Mouse (Mus musculus) frontal cortex, postnatal 36 days (tissue): ENCODE results near the gene Xrcc6.

Experiments used
- DNase-seq, 2 experiments: peaks; one replicate each; pipeline ENCODE4 v3.0.0; 2022; ENCODE audit warnings: low spot score in 2 of 2

Gene Xrcc6

GRCm38 (mm10) chr15:82019288-82019687 is 31.7 kb downstream of the Xrcc6 start:
- DNase-seq, result no peak

- no peak for DNase-seq
Observed at GRCm38 (mm10) chr15:82022535-82023088, 35.0 kb downstream of the Xrcc6 start.

DNA sequence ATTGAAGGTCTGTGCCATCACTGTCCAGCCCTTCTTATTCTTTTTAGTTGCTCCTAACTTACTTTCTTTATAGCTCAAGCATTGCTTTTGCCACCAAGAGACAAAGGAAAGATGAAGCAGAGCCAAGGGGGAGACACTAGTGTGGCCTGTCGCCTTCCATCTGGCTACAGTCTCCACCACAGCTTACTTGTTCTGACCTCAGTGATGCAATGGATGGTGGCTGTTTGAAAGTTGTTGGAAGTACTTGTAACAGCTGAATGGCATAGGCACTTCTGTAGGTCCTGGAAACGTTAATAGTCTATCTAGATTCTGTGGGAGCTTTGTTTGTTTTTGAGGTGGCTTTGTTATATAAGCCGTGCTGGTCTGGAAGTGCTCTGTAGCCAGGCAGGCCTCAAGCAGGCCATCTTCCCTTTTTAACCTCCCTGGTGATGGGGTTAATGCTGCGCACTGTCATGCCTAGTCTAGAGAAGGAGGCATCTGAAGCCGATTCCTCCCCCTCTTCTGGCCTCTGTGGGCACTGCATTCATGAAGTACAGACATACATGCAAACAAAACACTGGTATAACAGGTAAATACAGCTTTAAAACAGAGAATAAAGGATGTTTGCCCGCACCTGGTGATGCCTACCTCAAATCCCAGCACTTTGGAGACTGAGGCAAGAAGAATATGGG is 36.5 kb downstream of the Xrcc6 start:
- no peak for DNase-seq

DNA sequence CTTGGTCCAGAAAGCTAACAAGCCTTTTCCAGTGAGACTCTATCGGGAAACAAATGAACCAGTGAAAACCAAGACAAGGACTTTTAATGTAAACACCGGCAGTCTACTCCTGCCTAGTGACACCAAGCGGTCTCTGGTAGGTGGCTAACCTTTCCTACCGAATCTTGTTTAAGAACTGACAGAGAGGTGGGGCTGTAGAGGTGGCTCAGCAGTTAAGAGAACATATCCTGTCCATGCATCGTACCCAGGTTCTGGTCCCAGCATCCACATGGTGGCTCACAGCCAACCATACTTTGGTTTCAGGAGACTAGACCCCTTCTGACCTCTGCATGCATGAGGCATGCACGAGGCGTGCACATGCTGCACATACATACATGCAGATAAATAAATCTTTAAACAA is 39.6 kb downstream of the Xrcc6 start:
- no peak for DNase-seq

DNA sequence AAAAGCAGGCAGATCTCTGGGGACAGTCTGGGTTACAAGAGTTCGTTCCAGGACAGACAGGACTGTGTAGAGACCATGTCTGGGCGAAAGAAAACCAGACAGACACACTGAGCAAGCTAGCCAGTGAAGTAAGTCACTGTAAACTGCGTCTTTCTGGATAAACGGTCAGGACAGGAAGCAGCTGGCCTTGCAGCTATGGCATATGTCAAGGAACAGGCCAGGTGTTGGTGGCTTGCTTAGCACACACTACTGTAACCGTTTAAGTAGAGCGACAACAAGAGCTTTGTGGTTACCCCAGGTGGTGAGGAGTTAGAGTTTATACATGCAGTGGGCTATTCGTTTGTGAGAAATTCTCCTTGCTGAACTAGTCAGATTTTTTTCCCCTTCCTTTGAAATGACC is 40.1 kb downstream of the Xrcc6 start:
- DNase-seq, result no peak

- DNase-seq, result no peak
Observed at GRCm38 (mm10) chr15:82032386-82032785, 44.8 kb downstream of the Xrcc6 start.

GRCm38 (mm10) chr15:82033762-82034161 is 46.1 kb downstream of the Xrcc6 start, which contains the start of gene Desi1:
Gene Desi1, minus strand, starts transcription at chr15:82033862.
- no peak for DNase-seq

DNA sequence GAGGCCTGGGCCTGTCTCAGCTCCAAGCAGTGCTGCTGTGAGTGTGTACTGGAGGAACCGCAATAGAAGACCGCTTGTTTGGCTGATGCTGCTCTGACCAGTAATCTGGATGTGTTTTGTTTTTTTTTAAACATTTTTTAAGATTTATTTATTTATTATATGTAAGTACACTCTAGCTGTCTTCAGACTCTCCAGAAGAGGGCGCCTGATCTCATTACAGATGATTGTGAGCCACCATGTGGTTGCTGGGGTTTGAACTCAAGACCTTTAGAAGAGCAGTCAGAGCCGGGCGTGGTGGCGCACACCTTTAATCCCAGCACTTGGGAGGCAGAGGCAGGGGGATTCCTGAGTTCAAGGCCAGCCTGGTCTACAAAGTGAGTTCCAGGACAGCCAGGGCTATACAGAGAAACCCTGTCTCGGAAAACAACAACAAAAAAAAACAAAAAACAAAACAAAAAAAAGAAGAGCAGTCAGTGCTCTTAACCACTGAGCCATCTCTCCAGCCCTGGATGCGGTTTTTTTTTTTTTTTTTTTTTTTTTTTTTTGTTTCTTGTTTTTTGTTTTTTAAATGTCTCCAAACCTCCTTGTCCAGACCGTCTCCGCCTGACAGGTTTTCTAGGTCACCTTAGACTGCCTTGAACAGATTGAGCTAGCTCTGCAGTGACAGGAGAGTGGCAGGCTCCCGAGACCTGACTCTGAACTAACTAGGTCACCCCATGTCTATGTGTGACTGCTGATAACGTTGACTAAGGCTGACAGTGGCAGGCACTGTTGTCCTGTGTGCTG is 48.5 kb downstream of the Xrcc6 start:
- peak in 1 of 2 experiments; percentile 30 for DNase-seq

DNA sequence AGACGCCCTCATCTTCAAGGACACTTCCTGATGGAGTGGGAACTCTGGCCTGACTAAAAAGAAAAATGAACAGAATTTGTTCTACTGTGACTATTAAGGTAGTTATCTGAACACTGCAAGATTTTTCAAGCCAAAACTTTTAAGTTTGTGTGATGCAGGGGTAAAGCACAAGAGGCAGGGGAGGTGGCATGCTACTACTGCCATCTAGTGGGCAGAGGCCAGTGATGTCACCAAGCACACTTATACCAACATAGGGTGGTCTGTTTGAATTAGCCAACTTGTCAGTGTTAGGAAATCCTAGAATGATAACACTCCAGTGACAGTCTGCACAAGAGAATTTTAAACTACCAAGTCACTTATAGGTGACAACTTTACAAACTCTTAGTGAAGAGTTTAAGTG is 53.0 kb downstream of the Xrcc6 start:
- peak; percentile 16 to 57 for DNase-seq

DNA sequence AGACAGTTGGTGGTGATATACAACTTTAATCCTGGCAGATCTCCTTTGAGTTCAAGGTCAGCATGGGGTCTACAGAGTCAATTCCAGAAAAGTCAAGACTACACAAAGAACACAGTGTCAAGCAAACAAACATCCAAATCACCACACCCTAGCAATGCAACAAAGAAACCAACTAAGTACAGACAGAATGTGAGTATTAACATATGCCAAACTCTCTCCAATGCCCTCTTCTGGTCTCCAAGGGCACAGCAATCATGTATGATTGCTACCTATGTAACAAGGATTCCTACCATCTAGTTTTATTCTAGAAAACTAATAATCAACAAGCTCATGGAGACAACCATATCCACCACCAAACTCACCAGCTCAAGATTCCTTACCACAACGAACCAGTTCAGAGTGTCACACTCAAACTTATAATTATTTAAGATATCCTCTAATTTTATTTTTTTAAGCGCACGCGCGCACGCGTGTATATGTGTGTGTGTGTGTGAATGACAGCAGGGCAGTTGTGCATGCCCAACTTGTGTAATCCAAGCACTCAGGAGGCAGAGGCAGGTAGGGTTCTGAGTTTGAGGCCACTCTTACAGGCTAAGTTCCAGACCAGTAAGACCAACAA is 56.6 kb downstream of the Xrcc6 start:
- DNase-seq, result peak in 1 of 2 experiments; percentile 30

DNA sequence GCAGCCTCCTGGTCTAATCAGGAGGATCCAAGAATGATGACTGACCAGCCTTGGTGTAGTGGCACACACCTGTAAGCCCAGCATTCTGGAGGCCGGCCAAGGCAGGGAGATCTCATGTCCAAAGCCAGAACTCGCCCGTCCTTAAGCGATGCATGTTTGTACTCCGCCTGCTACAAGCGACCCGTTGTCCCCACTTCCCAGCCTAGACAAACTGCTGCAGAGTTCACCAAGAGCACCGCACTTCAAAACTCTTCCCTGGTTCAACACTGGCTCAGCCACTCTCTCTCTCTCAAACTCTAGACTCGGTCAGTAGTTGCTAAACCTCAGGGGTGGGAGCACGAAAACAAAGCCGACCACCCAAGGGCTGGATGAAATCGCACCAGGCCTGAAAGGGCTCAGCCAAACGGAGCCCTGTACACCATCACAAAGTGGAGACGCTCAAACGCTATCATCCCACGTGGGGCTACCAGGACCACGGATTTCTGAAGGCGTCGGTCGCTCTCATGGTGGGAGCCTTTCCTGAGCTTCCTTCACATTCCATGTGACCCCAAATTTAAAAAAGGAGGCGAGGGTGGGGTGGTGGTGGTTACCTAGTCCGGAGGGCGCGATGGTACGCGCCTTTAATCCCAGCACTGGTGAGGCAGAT is 58.7 kb downstream of the Xrcc6 start:
- DNase-seq, result no peak

- DNase-seq, result peak; percentile 90 to 94
Observed at GRCm38 (mm10) chr15:82047080-82047883, 59.6 kb downstream of the Xrcc6 start, which contains the start of gene Snu13. Gene Snu13, minus strand, starts transcription at chr15:82047598.

DNA sequence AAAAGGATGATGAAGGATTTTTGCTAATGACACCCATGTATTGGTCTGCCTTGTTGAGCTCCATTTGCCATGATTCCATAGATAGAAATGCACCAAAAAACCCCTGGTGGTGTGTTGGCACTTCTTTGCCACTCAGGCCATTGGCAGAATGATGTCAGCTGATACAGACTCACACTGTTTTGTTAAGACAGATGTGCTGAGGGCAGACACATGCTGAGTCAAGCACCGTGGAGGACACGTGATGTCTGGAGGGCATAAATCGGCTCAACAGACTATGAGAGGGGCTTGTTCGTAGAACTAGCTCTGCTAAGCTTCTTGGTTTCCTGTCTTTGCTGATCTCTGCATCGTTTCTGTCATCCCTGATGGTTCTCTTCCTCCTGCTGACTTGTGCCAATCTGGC is 64.9 kb downstream of the Xrcc6 start:
- no peak for DNase-seq

- DNase-seq, result no peak
Observed at GRCm38 (mm10) chr15:82058719-82059201, 71.1 kb downstream of the Xrcc6 start, which contains the start of gene 4930407I10Rik. Gene 4930407I10Rik, plus strand, starts transcription at chr15:82059151.

GRCm38 (mm10) chr15:82063909-82064308 is 76.3 kb downstream of the Xrcc6 start:
- DNase-seq, result no peak

DNA sequence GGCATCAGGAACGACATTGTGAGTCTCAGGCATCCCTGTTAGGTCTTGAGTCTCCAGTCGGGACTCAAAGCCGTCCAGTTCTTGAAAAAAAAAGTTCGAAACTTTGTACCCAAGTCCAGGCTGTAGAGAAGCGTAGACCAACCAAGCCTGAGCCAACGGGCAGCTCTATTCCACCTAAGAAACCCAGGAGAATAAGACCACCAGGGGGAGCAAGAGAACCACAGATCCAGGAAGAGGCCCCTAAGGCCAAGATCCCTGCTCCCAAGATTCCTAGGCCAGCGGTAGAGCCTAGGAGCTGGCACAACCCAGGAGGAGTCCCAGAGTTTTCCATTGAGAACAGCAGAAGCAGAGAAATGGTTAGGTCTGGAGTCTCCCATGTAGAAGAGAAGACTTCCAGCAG is 77.9 kb downstream of the Xrcc6 start:
- DNase-seq, result peak; percentile 74 to 84

- no peak for DNase-seq
Observed at GRCm38 (mm10) chr15:82069898-82070297, 82.3 kb downstream of the Xrcc6 start, which contains the start of gene Mei1. Gene Mei1, plus strand, starts transcription at chr15:82069996.

- DNase-seq, result peak in 1 of 2 experiments; percentile 46
Observed at GRCm38 (mm10) chr15:82071816-82072469, 84.3 kb downstream of the Xrcc6 start.

- DNase-seq, result no peak
Observed at GRCm38 (mm10) chr15:82073490-82073889, 85.9 kb downstream of the Xrcc6 start.

DNA sequence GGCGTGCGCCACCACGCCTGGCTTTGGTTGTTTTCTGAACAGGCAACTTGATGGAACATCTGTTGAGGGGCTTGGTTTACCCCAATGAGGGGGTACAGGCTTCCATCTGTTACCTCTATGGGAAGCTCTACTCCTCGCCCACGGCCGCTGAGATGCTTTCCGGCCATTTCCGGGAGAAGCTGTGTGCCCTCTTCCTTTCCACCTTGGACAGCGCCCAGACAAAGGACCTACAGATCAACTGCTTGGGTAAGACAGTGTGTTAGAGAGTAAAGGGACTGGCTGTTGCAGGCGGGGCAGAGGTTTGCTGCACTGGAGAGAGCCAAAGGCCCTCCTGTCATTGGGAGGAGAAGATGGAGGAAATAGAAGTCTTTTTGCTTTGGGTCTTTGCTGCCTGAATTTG is 92.2 kb downstream of the Xrcc6 start:
- no peak for DNase-seq
